Mouse (Mus musculus) intestine, embryonic 16.5 days (tissue): Measurements from ENCODE around the gene Filip1. TPM values are rescaled to one million over a fixed set of nuclear protein-coding genes. Genes with fewer than 3 reads are reported as not detected.

Experiments used
- ATAC-seq: fragments of 200-750 bp; cut with Nextera tagmentation; 2 replicates; pipeline ENCODE4 v1.8.0; 2017; ENCODE audit warnings: moderate TSS enrichment, moderate library complexity
- H3K27ac ChIP-seq: fragments of 300-500 bp; sonication (generic); 2 replicates; pipeline ENCODE4 v1.5.1; 2014; ENCODE audit warnings: mild to moderate bottlenecking, low read length
- H3K27me3 ChIP-seq: fragments of 300-500 bp; sonication (generic); replicated peaks from 2 replicates; pipeline ENCODE4 v1.6.1; 2014; ENCODE audit warnings: low read length, control low read depth, mixed read lengths; ENCODE audit not compliant: control insufficient read depth, insufficient read depth
- H3K36me3 ChIP-seq: fragments of 300-500 bp; sonication (generic); 2 replicates; pipeline ENCODE4 v1.6.1; 2014; ENCODE audit warnings: low read length, control low read depth; ENCODE audit not compliant: control insufficient read depth, insufficient read depth
- H3K4me1 ChIP-seq: fragments of 300-500 bp; sonication (generic); 2 replicates; pipeline ENCODE4 v1.6.1; 2014; ENCODE audit warnings: low read length, control low read depth, mixed read lengths; ENCODE audit not compliant: control insufficient read depth, insufficient read depth
- H3K4me2 ChIP-seq: fragments of 300-500 bp; sonication (generic); 2 replicates; pipeline ENCODE4 v1.6.1; 2014; ENCODE audit warnings: low read depth, low read length, control low read depth
- H3K4me3 ChIP-seq: fragments of 300-500 bp; sonication (generic); 2 replicates; pipeline ENCODE4 v1.5.1; 2014; ENCODE audit warnings: mild to moderate bottlenecking, low read length
- H3K9ac ChIP-seq: fragments of 300-500 bp; sonication (generic); 2 replicates; pipeline ENCODE4 v1.6.1; 2014; ENCODE audit warnings: low read depth, low read length
- H3K9me3 ChIP-seq: fragments of 300-500 bp; sonication (generic); 2 replicates; pipeline ENCODE4 v1.6.1; 2016; ENCODE audit warnings: low read length, control low read depth; ENCODE audit not compliant: control insufficient read depth
- WGBS: fragments of 180-500 bp; shearing (Covaris S2); extraction: QIAGEN DNeasy Blood & Tissue Kit; methylation state at CpG from one replicate; pipeline ENCODE4 v1.1.7; 2014; 5-methylcytosine and 5-hydroxymethylcytosine counted together
- polyA plus RNA-seq: library from polyadenylated mRNA; unstranded; fragments of >200 nt; fragmentation: Nextera tagmentation; extraction: Ambion mirVana; gene quantifications from 2 replicates; pipeline ENCODE4 v1.2.1, GENCODE M21; 2015

Gene Filip1
- polyA plus RNA-seq, 1 experiment from 2014 or later: 5.5 TPM

DNA sequence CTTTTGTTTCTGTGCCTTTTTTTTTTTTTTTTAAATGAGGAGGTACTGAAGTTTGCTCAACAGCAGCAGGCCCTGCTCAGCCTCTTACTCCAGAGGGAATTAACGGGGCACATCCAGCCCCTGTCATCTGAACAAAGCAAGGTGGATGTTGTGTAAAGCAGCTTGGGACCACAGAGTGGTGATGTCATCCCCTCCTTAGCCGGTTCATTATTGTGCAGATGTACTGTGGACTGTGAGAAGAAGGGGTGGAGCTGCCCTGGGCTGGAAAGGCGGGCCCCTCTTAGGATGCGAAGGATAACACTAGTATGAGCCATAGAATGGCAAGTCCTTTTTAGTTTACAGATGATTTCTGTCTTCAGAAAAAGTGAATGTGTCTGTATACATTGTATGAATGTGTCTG is 181.8 kb downstream of the Filip1 start:
- 0 out of 2 replicates have a peak, but pooled peaks have one; percentile 44 for ATAC-seq
- Histone ChIP-seq H3K27ac (no peak overlapping the region), H3K4me3 (no peak overlapping the region), H3K4me2 (no peak overlapping the region), H3K9ac (no peak overlapping the region), H3K36me3 (no peaks in the 10 kb centered on the region), H3K27me3 (no peaks in the 10 kb centered on the region), H3K9me3 (no peaks in the 10 kb centered on the region), H3K4me1 (peaks cover 3% of the 10 kb centered on the region; the same call in 1 of the 2 replicates)
- 37% methylated on average over 4 of the region's 4 CpGs for WGBS

GRCm38 (mm10) chr9:79829842-79830800 is 182.5 kb downstream of the Filip1 start:
- no peak overlapping the region for H3K27ac ChIP-seq
- H3K9ac ChIP-seq: no peak overlapping the region
- H3K9me3 ChIP-seq: no peaks in the 10 kb centered on the region
- H3K36me3 ChIP-seq: no peaks in the 10 kb centered on the region
- no peak overlapping the region for H3K4me2 ChIP-seq
- 55% methylated on average over 23 of the region's 23 CpGs for WGBS
- H3K4me3 ChIP-seq: no peak overlapping the region
- H3K27me3 ChIP-seq: no peaks in the 10 kb centered on the region
- ATAC-seq: no peak
- peaks cover 3% of the 10 kb centered on the region; the same call in 1 of the 2 replicates for H3K4me1 ChIP-seq

GRCm38 (mm10) chr9:79827072-79827471 is 185.6 kb downstream of the Filip1 start:
- H3K4me2 ChIP-seq: no peak overlapping the region
- no peak for ATAC-seq
- no peak overlapping the region for H3K27ac ChIP-seq
- no peaks in the 10 kb centered on the region for H3K27me3 ChIP-seq
- 58% methylated on average over 2 of the region's 2 CpGs for WGBS
- H3K36me3 ChIP-seq: no peaks in the 10 kb centered on the region
- H3K9me3 ChIP-seq: no peaks in the 10 kb centered on the region
- H3K4me3 ChIP-seq: no peak overlapping the region
- peaks cover 3% of the 10 kb centered on the region; the same call in 1 of the 2 replicates for H3K4me1 ChIP-seq
- H3K9ac ChIP-seq: no peak overlapping the region

GRCm38 (mm10) chr9:79825526-79825925 is 187.1 kb downstream of the Filip1 start:
- ATAC-seq: no peak
- Histone ChIP-seq H3K9ac (no peak overlapping the region), H3K4me1 (0 out of 2 replicates have a peak, but pooled peaks cover 3% of the 10 kb centered on the region), H3K36me3 (no peaks in the 10 kb centered on the region), H3K4me2 (no peak overlapping the region), H3K4me3 (no peak overlapping the region), H3K27me3 (no peaks in the 10 kb centered on the region), H3K9me3 (no peaks in the 10 kb centered on the region), H3K27ac (no peak overlapping the region)
- WGBS: 82% methylated on average over 7 of the region's 7 CpGs

DNA sequence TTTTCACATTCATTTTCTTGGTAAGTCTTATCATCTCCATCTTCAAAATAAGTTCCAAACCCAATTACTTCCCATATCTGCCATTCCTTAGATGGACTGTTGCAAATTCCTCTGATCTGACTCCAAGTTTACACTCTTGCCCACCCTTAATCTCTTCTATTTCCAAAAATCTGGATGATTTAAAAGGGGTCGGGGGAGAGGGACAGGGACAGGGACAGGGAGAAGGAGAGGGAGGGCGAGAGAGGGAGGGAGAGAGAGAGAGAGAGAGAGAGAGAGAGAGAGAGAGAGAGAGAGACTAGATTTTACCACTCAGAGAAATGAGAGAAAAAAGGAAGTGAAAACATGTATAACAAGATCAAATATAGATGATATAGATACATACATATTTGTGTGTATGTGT is 188.8 kb downstream of the Filip1 start:
- no peak for ATAC-seq
- Histone ChIP-seq H3K27ac (no peak overlapping the region), H3K4me1 (no peaks in the 10 kb centered on the region)

GRCm38 (mm10) chr9:79823438-79823837 is 189.2 kb downstream of the Filip1 start:
- WGBS: 74% methylated on average over 4 of the region's 4 CpGs
- no peak overlapping the region for H3K27ac ChIP-seq
- H3K9me3 ChIP-seq: no peaks in the 10 kb centered on the region
- H3K36me3 ChIP-seq: no peaks in the 10 kb centered on the region; the same call in 1 of the 2 replicates
- H3K27me3 ChIP-seq: no peaks in the 10 kb centered on the region
- no peaks in the 10 kb centered on the region for H3K4me1 ChIP-seq
- no peak for ATAC-seq
- no peak overlapping the region for H3K9ac ChIP-seq
- no peak overlapping the region for H3K4me3 ChIP-seq
- no peak overlapping the region for H3K4me2 ChIP-seq

More for the DNA sequence above, 188.8 kb downstream of the Filip1 start:
- WGBS: 89% methylated on average over 2 of the region's 2 CpGs
- Histone ChIP-seq H3K36me3 (no peaks in the 10 kb centered on the region), H3K27me3 (no peaks in the 10 kb centered on the region), H3K9ac (no peak overlapping the region), H3K4me2 (no peak overlapping the region), H3K4me3 (no peak overlapping the region), H3K9me3 (no peaks in the 10 kb centered on the region)

GRCm38 (mm10) chr9:79816464-79816863 is 196.2 kb downstream of the Filip1 start:
- H3K4me3 ChIP-seq: no peak overlapping the region
- H3K9me3 ChIP-seq: no peaks in the 10 kb centered on the region
- H3K4me2 ChIP-seq: no peak overlapping the region
- no peak overlapping the region for H3K27ac ChIP-seq
- no peaks in the 10 kb centered on the region for H3K27me3 ChIP-seq
- H3K36me3 ChIP-seq: peaks cover 4% of the 10 kb centered on the region
- H3K9ac ChIP-seq: no peak overlapping the region
- ATAC-seq: no peak
- 86% methylated on average over 5 of the region's 5 CpGs for WGBS
- no peaks in the 10 kb centered on the region for H3K4me1 ChIP-seq

DNA sequence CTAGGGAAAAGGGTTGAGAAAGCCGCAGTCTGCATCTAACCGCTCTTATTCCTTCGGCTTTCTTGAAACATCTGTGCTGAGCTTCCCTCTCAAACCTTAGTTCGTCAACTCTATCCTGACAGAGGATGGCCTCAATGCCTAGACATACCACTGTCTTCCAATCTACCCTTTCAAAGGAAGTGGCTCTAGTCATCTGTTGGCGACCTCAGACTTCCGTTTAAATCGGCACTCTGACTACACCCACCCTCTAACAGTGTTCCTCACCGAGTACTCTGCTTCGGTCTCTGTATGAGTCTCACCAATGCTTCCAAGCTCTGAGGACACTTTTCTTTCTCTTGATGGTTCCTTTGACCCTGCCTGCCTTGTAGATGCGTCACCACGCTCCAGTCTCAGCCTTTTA is 196.6 kb downstream of the Filip1 start:
- H3K36me3 ChIP-seq: peaks cover 4% of the 10 kb centered on the region
- H3K27me3 ChIP-seq: no peaks in the 10 kb centered on the region
- no peaks in the 10 kb centered on the region for H3K4me1 ChIP-seq
- H3K9ac ChIP-seq: no peak overlapping the region
- no peaks in the 10 kb centered on the region for H3K9me3 ChIP-seq
- no peak for ATAC-seq
- 89% methylated on average over 11 of the region's 11 CpGs for WGBS
- H3K4me2 ChIP-seq: no peak overlapping the region
- no peak overlapping the region for H3K27ac ChIP-seq
- H3K4me3 ChIP-seq: no peak overlapping the region

DNA sequence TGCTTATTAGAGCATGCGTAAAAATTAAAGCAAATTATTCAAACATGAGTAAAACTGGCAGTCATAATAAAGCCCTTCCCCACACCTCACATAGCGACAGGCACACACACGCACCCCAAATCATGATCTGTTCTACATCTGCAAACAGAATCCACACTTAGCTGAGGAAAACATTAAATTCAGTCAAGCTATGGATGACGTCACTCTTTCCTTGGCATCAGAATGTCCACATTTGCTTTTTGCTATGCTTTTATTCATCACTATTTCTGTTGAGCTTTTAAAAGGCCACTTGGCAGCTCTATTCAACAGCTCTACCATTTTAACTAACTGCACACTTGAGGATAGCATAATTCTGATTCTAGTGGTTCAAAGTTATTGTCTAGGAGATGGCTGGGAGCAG is 198.1 kb downstream of the Filip1 start:
- no peaks in the 10 kb centered on the region for H3K27me3 ChIP-seq
- no peaks in the 10 kb centered on the region for H3K4me1 ChIP-seq
- no peak overlapping the region for H3K4me2 ChIP-seq
- H3K4me3 ChIP-seq: no peak overlapping the region
- H3K27ac ChIP-seq: no peak overlapping the region
- 88% methylated on average over 4 of the region's 4 CpGs for WGBS
- H3K9me3 ChIP-seq: no peaks in the 10 kb centered on the region
- peaks cover 4% of the 10 kb centered on the region for H3K36me3 ChIP-seq
- H3K9ac ChIP-seq: no peak overlapping the region
- ATAC-seq: no peak
